ENCODE assay signal across 33 mouse cellular contexts in the genomic region with DNA sequence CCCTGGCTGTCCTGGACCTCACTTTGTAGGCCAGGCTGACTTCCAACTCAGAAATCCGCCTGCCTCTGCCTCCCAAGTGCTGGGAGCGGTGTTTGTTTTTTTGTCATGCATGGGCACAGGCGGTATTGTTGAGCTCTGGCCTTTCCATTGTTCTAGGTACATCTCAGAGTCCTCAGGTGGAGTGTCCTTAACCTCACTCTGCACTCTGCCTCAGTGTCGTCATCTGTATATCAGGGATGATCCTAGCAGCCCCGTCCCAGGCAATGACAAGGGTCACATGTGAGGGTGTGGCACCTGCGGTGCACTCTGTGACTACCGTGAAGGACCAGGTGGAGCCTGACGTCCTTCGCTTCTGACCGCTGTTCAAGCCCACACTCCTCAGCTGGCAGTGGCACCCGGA. TPM values are rescaled to one million over a fixed set of nuclear protein-coding genes. Genes with fewer than 3 reads are reported as not detected.
DNase-seq lines count a peak whose midpoint lies in the region; TF ChIP-seq lines count a peak whose summit lies in the region.
"Had no signal": no experiment of that assay in that cellular context is flagged by ENCODE, and none has a peak within 500 bp of the region (broad histone marks: within the 10 kb centered on the region; RNA-seq: fewer than 3 reads in every experiment).

No protein-coding gene starts in this region.

- TF ChIP-seq EP300 in heart, adult 2 months (IDR thresholded peaks at IDR 0.05; ENCODE audit: insufficient read depth, low read depth, low read length), result no peak

- peak overlapping the region; percentile 8; the same call in 1 of the 2 replicates for H3K27ac ChIP-seq in liver, adult 2 months (replicated peaks; ENCODE audit: insufficient read depth, low read depth, low read length)
- peak overlapping the region; percentile 87 for H3K27ac ChIP-seq in small intestine, adult 2 months (ENCODE audit: insufficient read depth, low read depth, low read length)
- no peak overlapping the region for H3K27ac ChIP-seq in heart, adult 2 months
- H3K27ac ChIP-seq: embryonic facial prominence, embryonic 13.5 days; embryonic facial prominence, embryonic 15.5 days; forebrain, embryonic 10.5 days; forebrain, embryonic 12.5 days had no signal

- H3K36me3 ChIP-seq in liver, adult 2 months (ENCODE audit: control insufficient read depth, insufficient read depth, low read length), result no peaks in the 10 kb centered on the region; the same call in 1 of the 2 replicates
- peaks cover 5% of the 10 kb centered on the region; the same call in 1 of the 2 replicates for H3K36me3 ChIP-seq in small intestine, adult 2 months (ENCODE audit: control insufficient read depth, insufficient read depth, low read length)
- no peaks in the 10 kb centered on the region for H3K36me3 ChIP-seq in heart, adult 2 months (ENCODE audit: control insufficient read depth, insufficient read depth, low read length)
- H3K36me3 ChIP-seq: embryonic facial prominence, embryonic 15.5 days; forebrain, embryonic 12.5 days had no signal

- intact Hi-C loops in heart, adult 2 months (cut with DNase I), result no loop called here

- no peaks in the 10 kb centered on the region for H3K27me3 ChIP-seq in liver, adult 2 months (ENCODE audit: control insufficient read depth, insufficient read depth, low read length)
- H3K27me3 ChIP-seq in small intestine, adult 2 months (ENCODE audit: control insufficient read depth, insufficient read depth, low read length), result peaks cover 22% of the 10 kb centered on the region
- H3K27me3 ChIP-seq in heart, adult 2 months (ENCODE audit: control insufficient read depth, insufficient read depth, low read length), result no peaks in the 10 kb centered on the region
- H3K27me3 ChIP-seq: embryonic facial prominence, embryonic 13.5 days; embryonic facial prominence, embryonic 15.5 days; forebrain, embryonic 12.5 days; Patski had no signal

- no peak for TF ChIP-seq CTCF in liver, adult 2 months (IDR thresholded peaks at IDR 0.05; ENCODE audit: low read depth, low read length)
- TF ChIP-seq CTCF in small intestine, adult 2 months (IDR thresholded peaks at IDR 0.05; ENCODE audit: extremely low read depth, insufficient read length, insufficient replicate concordance, low read depth, low read length), result no peak
- no peak for TF ChIP-seq CTCF in heart, adult 2 months (IDR thresholded peaks at IDR 0.05)

- TF ChIP-seq POLR2A in liver, adult 2 months (IDR thresholded peaks at IDR 0.05; ENCODE audit: extremely low read depth, insufficient read depth, low read length), result no peak
- TF ChIP-seq POLR2A in small intestine, adult 2 months (IDR thresholded peaks at IDR 0.05; ENCODE audit: low read depth, low read length), result no peak
- no peak for TF ChIP-seq POLR2A in heart, adult 2 months (IDR thresholded peaks at IDR 0.05; ENCODE audit: insufficient read depth, low read depth, low read length)

- no peak overlapping the region for H3K9ac ChIP-seq in liver, adult 2 months (ENCODE audit: low read depth, low read length)
- H3K9ac ChIP-seq in heart, adult 2 months (ENCODE audit: low read depth, low read length), result no peak overlapping the region
- H3K9ac ChIP-seq: embryonic facial prominence, embryonic 13.5 days; embryonic facial prominence, embryonic 15.5 days; forebrain, embryonic 12.5 days had no signal

- 32% methylated on average over 11 of the region's 11 CpGs for WGBS in liver, adult 2 months
- WGBS in small intestine, adult 2 months, result 51% methylated on average over 11 of the region's 11 CpGs
- WGBS in heart, adult 2 months, result 92% methylated on average over 11 of the region's 11 CpGs

- peaks cover 40% of the 10 kb centered on the region for H3K4me1 ChIP-seq in liver, adult 2 months (ENCODE audit: control insufficient read depth, insufficient read depth, low read length)
- H3K4me1 ChIP-seq in small intestine, adult 2 months (ENCODE audit: control insufficient read depth, insufficient read depth, insufficient read length, low read length), result peaks cover 18% of the 10 kb centered on the region
- peaks cover 4% of the 10 kb centered on the region for H3K4me1 ChIP-seq in heart, adult 2 months (ENCODE audit: control insufficient read depth, insufficient read depth, low read length)

- peak; percentile 83 for DNase-seq in liver, adult 2 months (ENCODE audit: extremely low read depth, low read depth, low spot score)
- DNase-seq in liver, result no peak
- DNase-seq in R1 (ENCODE audit: low read depth, low spot score), result peak; percentile 53
- DNase-seq in heart, adult 2 months, result no peak
- DNase-seq in adrenal gland, postnatal 10 days, result no peak
- DNase-seq: adrenal gland, adult 8-10 months; adrenal gland, postnatal 25 days; B cell, adult 2 months; cerebellum, adult 11 months; cerebellum, adult 18-20 months; cerebellum, adult 8-10 months; cerebellum, adult 9-11 months; cerebellum, postnatal 14 days; cerebellum, postnatal 36 days; embryo, embryonic 11 days had no signal

- no peak overlapping the region for H3K4me3 ChIP-seq in liver, adult 2 months (ENCODE audit: insufficient read depth, low read depth, low read length)
- H3K4me3 ChIP-seq in small intestine, adult 2 months (ENCODE audit: low read depth, low read length), result peak overlapping the region; percentile 32; the same call in 1 of the 2 replicates
- no peak overlapping the region for H3K4me3 ChIP-seq in heart, adult 2 months
- H3K4me3 ChIP-seq: embryonic facial prominence, embryonic 13.5 days; embryonic facial prominence, embryonic 15.5 days; erythroblast, embryonic 14.5 days; forebrain, embryonic 10.5 days; forebrain, embryonic 12.5 days had no signal

- peaks cover 29% of the 10 kb centered on the region; the same call in 1 of the 2 replicates for H3K79me2 ChIP-seq in liver, adult 2 months (ENCODE audit: control insufficient read depth, insufficient read depth, low read length)
- no peaks in the 10 kb centered on the region; the same call in 1 of the 2 replicates for H3K79me2 ChIP-seq in heart, adult 2 months (replicated peaks; ENCODE audit: control insufficient read depth, insufficient read depth, low read length)

RNA-seq across cellular contexts. Expression of gene Aldh4a1, which starts 4.7 kb away (rescaled TPM):
- total RNA-seq in liver, adult 2 months (2014; rRNA removed), result 288 and 375 TPM in 2 replicates
- 557 and 601 TPM in 2 replicates for polyA plus RNA-seq in liver, adult 2 months (2012; rRNA removed)
- polyA plus RNA-seq in small intestine, adult 2 months (2012; rRNA removed), result 48.3 and 110 TPM in 2 replicates
- total RNA-seq in heart, adult 2 months (2021), result 10 to 100 TPM; 79.7 to 96.7 TPM
- 120 and 149 TPM in 2 replicates for polyA plus RNA-seq in heart, adult 2 months (2012; rRNA removed)
- 10 to 100 TPM; 62.7 to 84.6 TPM for total RNA-seq in adrenal gland, postnatal 10 days (2021)

RNA-seq across cellular contexts. Expression of gene Gm21969, which starts 24.4 kb away (rescaled TPM):
- 0.09 and 0.27 TPM in 2 replicates for total RNA-seq in liver, adult 2 months (2014; rRNA removed)
- 0.11 and 0.14 TPM in 2 replicates for polyA plus RNA-seq in liver, adult 2 months (2012; rRNA removed)
- not detected in 2 replicates for polyA plus RNA-seq in small intestine, adult 2 months (2012; rRNA removed)
- not detected for total RNA-seq in heart, adult 2 months (2021)
- polyA plus RNA-seq in heart, adult 2 months (2012; rRNA removed), result 0.06 TPM in 1 of 2 replicates, not detected in the other
- not detected for total RNA-seq in adrenal gland, postnatal 10 days (2021)
- total RNA-seq: adrenal gland, adult 18-20 months; adrenal gland, postnatal 25 days; adrenal gland, postnatal 4 days; CH12.LX; common myeloid progenitor, adult 5-6 weeks; G1E had no signal
- polyA plus RNA-seq: activated CD4-positive, CD25-positive, alpha-beta regulatory T cell, adult 4 months; brain, embryonic 14.5 days; CD4-positive, CD25-positive, alpha-beta regulatory T cell, adult 4 months; embryonic facial prominence, embryonic 11.5 days; embryonic facial prominence, embryonic 13.5 days; embryonic facial prominence, embryonic 15.5 days; forebrain, embryonic 10.5 days; forebrain, embryonic 12.5 days; forebrain, embryonic 14.5 days; forebrain, embryonic 16.5 days; Patski had no signal

RNA-seq across cellular contexts. Expression of gene Tas1r2, which starts 26.0 kb away (rescaled TPM):
- total RNA-seq in liver, adult 2 months (2014; rRNA removed), result not detected in 2 replicates
- 0.05 TPM in 1 of 2 replicates, not detected in the other for polyA plus RNA-seq in liver, adult 2 months (2012; rRNA removed)
- polyA plus RNA-seq in small intestine, adult 2 months (2012; rRNA removed), result 0.10 and 0.41 TPM in 2 replicates
- total RNA-seq in heart, adult 2 months (2021), result not detected
- not detected in 2 replicates for polyA plus RNA-seq in heart, adult 2 months (2012; rRNA removed)
- total RNA-seq in adrenal gland, postnatal 10 days (2021), result not detected
- total RNA-seq: adrenal gland, adult 18-20 months; adrenal gland, adult 8-10 months; adrenal gland, postnatal 25 days; adrenal gland, postnatal 4 days; CH12.LX; common myeloid progenitor, adult 5-6 weeks; G1E had no signal
- polyA plus RNA-seq: activated CD4-positive, CD25-positive, alpha-beta regulatory T cell, adult 4 months; CD4-positive, CD25-positive, alpha-beta regulatory T cell, adult 4 months; embryonic facial prominence, embryonic 11.5 days; embryonic facial prominence, embryonic 13.5 days; erythroblast, embryonic 14.5 days; forebrain, embryonic 10.5 days; forebrain, embryonic 12.5 days; forebrain, embryonic 14.5 days; forebrain, embryonic 16.5 days; G1E had no signal

Comparison
In these comparisons a context has a peak if more than half of its experiments do, and no peak if none do; other contexts are left out.
1. DNase-seq: peak in liver, adult 2 months (single experiment) and R1 (single experiment); none in liver (single experiment), heart, adult 2 months (0 of 2) and adrenal gland, postnatal 10 days (single experiment).